Mouse (Mus musculus): ENCODE results near the gene Lpin2. TPM values are rescaled to one million over a fixed set of nuclear protein-coding genes. Genes with fewer than 3 reads are reported as not detected.

Gene Lpin2
- polyA plus RNA-seq, 1 experiment: 6.3 TPM

- H3K4me3 ChIP-seq (ENCODE audit: insufficient read depth, low read depth, low read length): no peak overlapping the region
- H3K27ac ChIP-seq (replicated peaks; ENCODE audit: low read depth, low read length): no peak overlapping the region
- peaks cover 6% of the 10 kb centered on the region for H3K4me1 ChIP-seq (ENCODE audit: control insufficient read depth, insufficient read depth, insufficient read length, low read length)
Measured at GRCm38 (mm10) chr17:71268152-71268551, 85.8 kb downstream of the Lpin2 start.

GRCm38 (mm10) chr17:71268599-71268998 lies 86.2 kb downstream of the Lpin2 start:
- Histone ChIP-seq H3K4me3 (ENCODE audit: insufficient read depth, low read depth, low read length) (no peak overlapping the region), H3K27ac (replicated peaks; ENCODE audit: low read depth, low read length) (no peak overlapping the region; the same call in 1 of the 2 replicates)

GRCm38 (mm10) chr17:71273901-71274300 lies 91.5 kb downstream of the Lpin2 start:
- no peak overlapping the region for H3K4me3 ChIP-seq (ENCODE audit: insufficient read depth, low read depth, low read length)
- no peak overlapping the region for H3K27ac ChIP-seq (replicated peaks; ENCODE audit: low read depth, low read length)
- no peaks in the 10 kb centered on the region for H3K4me1 ChIP-seq (ENCODE audit: control insufficient read depth, insufficient read depth, insufficient read length, low read length)

More at GRCm38 (mm10) chr17:71268599-71268998, 86.2 kb downstream of the Lpin2 start:
- peaks cover 6% of the 10 kb centered on the region for H3K4me1 ChIP-seq (ENCODE audit: control insufficient read depth, insufficient read depth, insufficient read length, low read length)

- no peak overlapping the region for H3K27ac ChIP-seq (replicated peaks; ENCODE audit: low read depth, low read length)
- no peaks in the 10 kb centered on the region for H3K4me1 ChIP-seq (ENCODE audit: control insufficient read depth, insufficient read depth, insufficient read length, low read length)
- H3K4me3 ChIP-seq (ENCODE audit: insufficient read depth, low read depth, low read length): no peak overlapping the region
Measured at GRCm38 (mm10) chr17:71276771-71277170, 94.4 kb downstream of the Lpin2 start.

- Histone ChIP-seq H3K4me1 (ENCODE audit: control insufficient read depth, insufficient read depth, insufficient read length, low read length) (no peaks in the 10 kb centered on the region), H3K27ac (replicated peaks; ENCODE audit: low read depth, low read length) (no peak overlapping the region)
Measured at GRCm38 (mm10) chr17:71277701-71278491, 95.5 kb downstream of the Lpin2 start.

GRCm38 (mm10) chr17:71282716-71283115 lies 100.4 kb downstream of the Lpin2 start:
- H3K27ac ChIP-seq (replicated peaks; ENCODE audit: low read depth, low read length): no peak overlapping the region
- H3K4me1 ChIP-seq (ENCODE audit: control insufficient read depth, insufficient read depth, insufficient read length, low read length): peaks cover 13% of the 10 kb centered on the region
- H3K4me3 ChIP-seq (ENCODE audit: insufficient read depth, low read depth, low read length): no peak overlapping the region

More at GRCm38 (mm10) chr17:71277701-71278491, 95.5 kb downstream of the Lpin2 start:
- H3K4me3 ChIP-seq (ENCODE audit: insufficient read depth, low read depth, low read length): no peak overlapping the region

GRCm38 (mm10) chr17:71283237-71283636 lies 100.9 kb downstream of the Lpin2 start:
- peaks cover 14% of the 10 kb centered on the region for H3K4me1 ChIP-seq (ENCODE audit: control insufficient read depth, insufficient read depth, insufficient read length, low read length)
- H3K27ac ChIP-seq (replicated peaks; ENCODE audit: low read depth, low read length): no peak overlapping the region
- H3K4me3 ChIP-seq (ENCODE audit: insufficient read depth, low read depth, low read length): no peak overlapping the region

GRCm38 (mm10) chr17:71284890-71285289 lies 102.5 kb downstream of the Lpin2 start:
- Histone ChIP-seq H3K4me1 (ENCODE audit: control insufficient read depth, insufficient read depth, insufficient read length, low read length) (peaks cover 14% of the 10 kb centered on the region), H3K27ac (replicated peaks; ENCODE audit: low read depth, low read length) (no peak overlapping the region; the same call in 1 of the 2 replicates)

GRCm38 (mm10) chr17:71285929-71286328 lies 103.6 kb downstream of the Lpin2 start:
- Histone ChIP-seq H3K4me1 (ENCODE audit: control insufficient read depth, insufficient read depth, insufficient read length, low read length) (peaks cover 14% of the 10 kb centered on the region), H3K27ac (replicated peaks; ENCODE audit: low read depth, low read length) (no peak overlapping the region), H3K4me3 (ENCODE audit: insufficient read depth, low read depth, low read length) (no peak overlapping the region)

More at GRCm38 (mm10) chr17:71284890-71285289, 102.5 kb downstream of the Lpin2 start:
- H3K4me3 ChIP-seq (ENCODE audit: insufficient read depth, low read depth, low read length): no peak overlapping the region

GRCm38 (mm10) chr17:71287586-71287985 lies 105.2 kb downstream of the Lpin2 start:
- Histone ChIP-seq H3K27ac (replicated peaks; ENCODE audit: low read depth, low read length) (no peak overlapping the region), H3K4me3 (ENCODE audit: insufficient read depth, low read depth, low read length) (no peak overlapping the region), H3K4me1 (ENCODE audit: control insufficient read depth, insufficient read depth, insufficient read length, low read length) (peaks cover 14% of the 10 kb centered on the region)

GRCm38 (mm10) chr17:71288145-71288758 lies 105.9 kb downstream of the Lpin2 start:
- H3K4me1 ChIP-seq (ENCODE audit: control insufficient read depth, insufficient read depth, insufficient read length, low read length): peaks cover 14% of the 10 kb centered on the region
- H3K27ac ChIP-seq (replicated peaks; ENCODE audit: low read depth, low read length): no peak overlapping the region
- H3K4me3 ChIP-seq (ENCODE audit: insufficient read depth, low read depth, low read length): no peak overlapping the region

- no peak overlapping the region for H3K27ac ChIP-seq (replicated peaks; ENCODE audit: low read depth, low read length)
- no peak overlapping the region for H3K4me3 ChIP-seq (ENCODE audit: insufficient read depth, low read depth, low read length)
- peaks cover 14% of the 10 kb centered on the region for H3K4me1 ChIP-seq (ENCODE audit: control insufficient read depth, insufficient read depth, insufficient read length, low read length)
Measured at GRCm38 (mm10) chr17:71288808-71289548, 106.6 kb downstream of the Lpin2 start.

- H3K27ac ChIP-seq (replicated peaks; ENCODE audit: low read depth, low read length): 0 out of 2 replicates have a peak overlapping the region, but pooled peaks have one; percentile 17
- no peak overlapping the region for H3K4me3 ChIP-seq (ENCODE audit: insufficient read depth, low read depth, low read length)
- peaks cover 14% of the 10 kb centered on the region for H3K4me1 ChIP-seq (ENCODE audit: control insufficient read depth, insufficient read depth, insufficient read length, low read length)
Measured at GRCm38 (mm10) chr17:71289572-71290176, 107.3 kb downstream of the Lpin2 start.

- peaks cover 8% of the 10 kb centered on the region for H3K4me1 ChIP-seq (ENCODE audit: control insufficient read depth, insufficient read depth, insufficient read length, low read length)
- no peak overlapping the region for H3K4me3 ChIP-seq (ENCODE audit: insufficient read depth, low read depth, low read length)
- H3K27ac ChIP-seq (replicated peaks; ENCODE audit: low read depth, low read length): no peak overlapping the region
Measured at GRCm38 (mm10) chr17:71290486-71291410, 108.4 kb downstream of the Lpin2 start.

Data from brown adipose tissue, adult 24 weeks (tissue).